Mouse (Mus musculus) heart, embryonic 11.5 days (tissue): ENCODE data around the gene Vmn1r217. TPM values are rescaled to one million over a fixed set of nuclear protein-coding genes. Genes with fewer than 3 reads are reported as not detected.
"Not testable (repeated sequence)": the region's sequence is repeated elsewhere in the genome, so short reads cannot be mapped to it uniquely, and the experiment has no call there.

Experiments
- ATAC-seq: fragments of 200-750 bp; cut with Nextera tagmentation; replicated peaks from 2 replicates; pipeline ENCODE4 v1.8.0; 2017; ENCODE audit warnings: moderate library complexity; ENCODE audit not compliant: insufficient number of reproducible peaks, low FRiP score, low TSS enrichment
- H3K27ac ChIP-seq: fragments of 300-500 bp; sonication (generic); 2 replicates; pipeline ENCODE4 v1.5.1; 2014; ENCODE audit warnings: mild to moderate bottlenecking, low read depth, low read length
- H3K27me3 ChIP-seq: fragments of 300-500 bp; sonication (generic); 2 replicates; pipeline ENCODE4 v1.6.1; 2014; ENCODE audit warnings: mild to moderate bottlenecking, low read length, mixed read lengths; ENCODE audit not compliant: control insufficient read depth, insufficient read depth
- H3K36me3 ChIP-seq: fragments of 300-500 bp; sonication (generic); 2 replicates; pipeline ENCODE4 v1.6.1; 2014; ENCODE audit warnings: mild to moderate bottlenecking, low read length, moderate library complexity, mixed read lengths; ENCODE audit not compliant: control insufficient read depth, insufficient read depth
- H3K4me1 ChIP-seq: fragments of 300-500 bp; sonication (generic); 2 replicates; pipeline ENCODE4 v1.6.1; 2014; ENCODE audit warnings: low read length; ENCODE audit not compliant: control insufficient read depth, insufficient read depth
- H3K4me2 ChIP-seq: fragments of 300-500 bp; sonication (generic); 2 replicates; pipeline ENCODE4 v1.6.1; 2014; ENCODE audit warnings: mild to moderate bottlenecking, moderate library complexity
- H3K4me3 ChIP-seq: fragments of 300-500 bp; sonication (generic); 2 replicates; pipeline ENCODE4 v1.5.1; 2014; ENCODE audit warnings: low read depth, low read length
- H3K9ac ChIP-seq: fragments of 300-500 bp; sonication (generic); 2 replicates; pipeline ENCODE4 v1.6.1; 2014; ENCODE audit warnings: mild to moderate bottlenecking, low read depth, low read length, moderate library complexity
- H3K9me3 ChIP-seq: fragments of 300-500 bp; sonication (generic); replicated peaks from 2 replicates; pipeline ENCODE4 v1.6.1; 2016; ENCODE audit warnings: low read length; ENCODE audit not compliant: control insufficient read depth
- WGBS: fragments of 180-500 bp; shearing (Covaris S2); extraction: QIAGEN DNeasy Blood & Tissue Kit; methylation state at CpG from one replicate; pipeline ENCODE4 v1.1.7; 2014; ENCODE audit not compliant: insufficient replicate concordance; 5-methylcytosine and 5-hydroxymethylcytosine counted together
- polyA plus RNA-seq: library from polyadenylated mRNA; unstranded; fragments of >200 nt; fragmentation: Nextera tagmentation; extraction: Ambion mirVana; gene quantifications from 2 replicates; pipeline ENCODE4 v1.2.1, GENCODE M21; 2014

The Vmn1r217 gene
- not detected in 2 replicates for polyA plus RNA-seq

DNA sequence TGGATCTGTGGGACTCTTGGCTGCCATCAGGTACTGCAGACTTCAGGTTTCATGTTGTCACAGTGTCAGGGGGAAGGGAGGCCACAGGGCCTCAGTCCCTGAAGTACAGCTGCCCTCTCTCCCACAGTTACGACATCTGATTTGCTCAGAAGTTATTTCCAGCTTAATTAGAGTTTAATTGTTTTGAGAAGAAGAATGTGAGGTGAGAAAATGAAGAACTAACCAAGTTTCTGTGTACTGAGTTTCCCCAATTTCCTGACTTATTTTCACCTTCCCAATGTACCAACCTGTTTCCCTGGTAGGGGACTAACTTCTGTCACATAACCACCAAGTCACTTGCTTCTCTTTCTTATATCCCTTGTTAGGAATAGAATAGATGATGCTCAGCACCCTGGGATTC, at the start of gene Vmn1r217:
Gene Vmn1r217, minus strand, starts transcription at position 101 of the 400 bp plus-strand sequence.
- not testable (repeated sequence) for H3K36me3 ChIP-seq, H3K9me3 ChIP-seq, H3K4me2 ChIP-seq, H3K27me3 ChIP-seq, ATAC-seq, H3K9ac ChIP-seq, H3K4me1 ChIP-seq, H3K27ac ChIP-seq, H3K4me3 ChIP-seq
- 59% methylated on average over 1 of the region's 1 CpGs for WGBS

DNA sequence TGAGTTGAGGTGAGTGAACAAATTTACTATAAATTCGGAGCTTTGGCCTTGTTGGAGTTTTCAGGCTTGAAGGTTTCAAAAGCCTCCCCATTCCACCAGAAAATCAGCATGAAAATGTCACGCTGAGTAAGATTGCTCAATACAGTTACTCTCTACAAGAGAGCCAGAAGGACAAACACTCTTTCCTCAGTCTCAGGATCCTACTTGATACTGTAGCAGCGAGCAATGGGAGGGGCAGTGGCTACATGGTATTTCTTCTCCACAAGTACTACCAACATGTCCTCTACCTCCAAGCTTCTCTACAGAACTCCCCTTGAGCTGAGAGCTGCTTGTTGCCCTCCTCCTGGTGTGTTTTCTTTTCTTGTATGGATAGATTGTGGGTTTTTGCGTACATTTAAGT, 48.4 kb upstream of the Vmn1r217 start:
- 80% methylated on average over 4 of the region's 4 CpGs for WGBS
- H3K9me3 ChIP-seq, H3K4me3 ChIP-seq, H3K27ac ChIP-seq, H3K27me3 ChIP-seq, H3K9ac ChIP-seq, H3K4me1 ChIP-seq, ATAC-seq, H3K4me2 ChIP-seq, H3K36me3 ChIP-seq: not testable (repeated sequence)

DNA sequence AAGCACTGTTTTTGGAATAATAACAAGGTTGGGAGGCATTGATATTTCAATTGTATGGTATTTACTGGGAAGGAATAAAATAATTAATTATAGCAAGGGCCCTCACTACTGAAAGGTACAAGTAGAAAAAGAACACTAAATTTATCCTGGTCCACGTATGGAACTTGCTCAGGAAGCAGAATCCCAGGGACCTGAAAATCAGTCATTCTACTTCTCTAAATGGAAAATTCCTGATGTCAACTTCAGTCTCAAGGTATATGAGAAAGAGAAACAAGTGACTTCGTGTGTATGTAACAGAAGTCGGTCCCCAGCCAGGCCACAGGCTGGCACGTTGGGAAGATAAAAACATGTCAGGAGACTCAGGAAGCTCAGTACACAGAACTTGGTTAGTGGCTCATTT, 41.0 kb upstream of the Vmn1r217 start, which contains the start of gene Vmn1r219:
Gene Vmn1r219, plus strand, starts transcription at position 301 of the 400 bp plus-strand sequence.
- Histone ChIP-seq H3K9me3 (no peaks in the 10 kb centered on the region), H3K4me3 (no peak within 1 kb of the TSS), H3K27ac (no peak within 1 kb of the TSS), H3K36me3 (no peaks in the 10 kb centered on the region), H3K9ac (no peak within 1 kb of the TSS), H3K27me3 (no peaks in the 10 kb centered on the region), H3K4me2 (no peak within 1 kb of the TSS), H3K4me1 (no peaks in the 10 kb centered on the region)
- WGBS, result 62% methylated on average over 4 of the region's 4 CpGs
- ATAC-seq, result no peak

DNA sequence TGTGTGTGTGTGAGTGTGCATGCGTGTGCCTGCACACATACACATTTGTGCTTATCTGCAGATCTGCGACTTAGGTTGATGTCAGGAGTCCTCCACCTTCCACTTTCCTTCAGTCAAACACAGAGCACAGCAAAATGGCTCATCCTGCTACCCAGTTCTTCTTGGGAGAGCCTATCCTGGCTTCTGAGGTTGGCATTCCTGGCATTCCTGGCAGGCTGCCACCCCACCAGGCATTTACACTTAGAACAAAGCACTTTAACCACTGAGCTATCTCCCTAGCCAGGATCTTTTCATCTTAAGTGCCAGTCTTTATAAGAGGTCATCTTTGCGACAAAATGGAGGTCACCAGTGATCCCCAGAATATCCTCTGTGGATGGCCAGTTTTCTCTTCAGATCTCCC, 39.8 kb upstream of the Vmn1r217 start:
- Histone ChIP-seq H3K27me3 (no peaks in the 10 kb centered on the region), H3K4me3 (no peak overlapping the region), H3K9ac (no peak overlapping the region), H3K9me3 (no peaks in the 10 kb centered on the region), H3K4me2 (no peak overlapping the region), H3K36me3 (no peaks in the 10 kb centered on the region), H3K27ac (no peak overlapping the region), H3K4me1 (no peaks in the 10 kb centered on the region)
- WGBS, result 53% methylated on average over 3 of the region's 3 CpGs
- ATAC-seq, result no peak; the same call in 1 of the 2 replicates

DNA sequence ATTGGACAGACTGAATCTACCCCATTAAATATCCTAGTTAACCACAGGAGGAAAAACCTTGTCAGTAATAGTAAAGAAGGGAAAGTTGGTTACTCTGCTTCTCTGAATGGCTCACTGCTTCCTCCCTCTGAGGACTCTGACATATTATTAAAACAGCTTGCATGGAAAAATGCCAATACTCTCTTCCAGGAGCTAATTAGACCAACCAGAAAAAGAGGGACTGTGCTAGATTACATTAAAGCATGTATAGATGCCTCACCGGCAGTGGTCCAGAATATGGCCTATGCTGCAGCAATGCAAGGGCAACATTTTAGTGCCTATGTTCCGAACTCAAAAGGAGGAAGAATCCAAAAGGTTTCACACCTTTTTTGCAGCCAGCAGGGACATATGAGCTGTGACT, 20.9 kb upstream of the Vmn1r217 start:
- Histone ChIP-seq H3K4me1 (no peaks in the 10 kb centered on the region), H3K36me3 (no peaks in the 10 kb centered on the region), H3K9ac (no peak overlapping the region), H3K4me2 (no peak overlapping the region), H3K9me3 (no peaks in the 10 kb centered on the region), H3K4me3 (no peak overlapping the region), H3K27me3 (no peaks in the 10 kb centered on the region), H3K27ac (no peak overlapping the region)
- 81% methylated on average over 2 of the region's 2 CpGs for WGBS
- no peak for ATAC-seq

DNA sequence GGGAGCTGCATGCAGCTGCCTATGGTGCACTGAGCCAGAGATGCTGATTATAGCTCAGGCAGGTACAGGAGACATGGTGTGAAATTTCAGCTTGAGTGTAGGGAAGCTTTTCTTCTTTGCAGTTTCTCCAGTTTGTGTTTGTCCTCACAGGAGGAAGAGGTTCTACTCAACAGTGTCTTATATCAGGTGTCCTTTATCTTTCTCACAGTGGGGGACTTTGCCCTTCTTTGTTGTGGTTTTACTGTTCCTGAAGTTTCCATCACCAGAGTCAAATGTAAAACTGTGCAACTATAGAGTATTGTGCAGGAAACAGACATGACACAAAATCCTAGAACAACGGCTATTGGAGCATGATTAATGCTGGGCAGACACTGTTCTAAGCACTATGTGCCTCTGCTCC, 15.5 kb upstream of the Vmn1r217 start:
- 65% methylated on average over 1 of the region's 1 CpGs for WGBS
- no peak overlapping the region for H3K4me3 ChIP-seq

DNA sequence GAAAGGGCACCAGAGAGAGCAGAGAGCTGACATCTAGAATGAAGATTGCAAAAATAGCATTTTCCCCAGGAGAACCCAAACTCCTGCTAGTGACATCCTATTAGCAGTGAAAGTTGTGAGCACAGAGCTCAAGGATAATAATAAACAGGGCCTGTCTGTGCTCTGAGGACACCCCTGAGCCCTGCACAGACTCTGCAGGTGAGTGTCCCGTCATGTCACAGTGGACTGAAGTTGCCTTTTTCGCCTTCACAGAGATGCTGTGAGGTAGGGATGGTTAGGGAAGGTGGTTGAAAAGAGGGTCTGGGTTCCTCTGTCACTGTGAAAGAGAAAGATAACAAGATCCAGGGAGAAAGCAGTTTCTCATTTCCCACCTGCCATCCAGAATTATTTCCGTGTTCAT, 15.1 kb upstream of the Vmn1r217 start, which contains the start of gene Vmn1r218:
Gene Vmn1r218, plus strand, starts transcription at position 57 of the 400 bp plus-strand sequence.
- no peak for ATAC-seq
- Histone ChIP-seq H3K4me1 (no peaks in the 10 kb centered on the region), H3K4me2 (no peak within 1 kb of the TSS), H3K9me3 (no peaks in the 10 kb centered on the region), H3K4me3 (no peak within 1 kb of the TSS), H3K9ac (no peak within 1 kb of the TSS), H3K36me3 (no peaks in the 10 kb centered on the region), H3K27me3 (no peaks in the 10 kb centered on the region), H3K27ac (no peak within 1 kb of the TSS)
- WGBS, result 74% methylated on average over 3 of the region's 3 CpGs

More for the DNA sequence above, 15.5 kb upstream of the Vmn1r217 start:
- Histone ChIP-seq H3K9ac (no peak overlapping the region), H3K36me3 (no peaks in the 10 kb centered on the region), H3K9me3 (no peaks in the 10 kb centered on the region), H3K4me2 (no peak overlapping the region), H3K4me1 (no peaks in the 10 kb centered on the region), H3K27me3 (no peaks in the 10 kb centered on the region), H3K27ac (no peak overlapping the region)
- ATAC-seq, result no peak

DNA sequence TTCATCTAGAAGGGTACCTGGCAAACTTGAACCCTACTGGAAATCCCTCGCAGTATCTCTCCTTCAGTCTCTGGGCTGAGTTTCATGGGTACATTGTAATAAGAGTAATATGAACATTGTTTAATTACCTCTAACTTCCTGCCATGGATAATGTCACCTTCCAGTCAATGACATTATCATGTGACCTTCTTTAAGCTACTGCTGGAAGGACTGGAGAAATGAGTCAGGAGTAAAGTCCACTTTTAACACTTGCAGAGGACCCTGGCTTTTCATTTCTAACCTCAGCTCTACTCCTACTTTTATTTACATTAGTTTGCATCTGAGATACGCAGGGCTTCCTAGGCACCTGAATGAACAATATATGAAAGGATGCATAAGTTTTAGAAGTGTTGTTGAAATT, 2.6 kb upstream of the Vmn1r217 start:
- Histone ChIP-seq H3K4me3 (no peak overlapping the region), H3K9me3 (no peaks in the 10 kb centered on the region), H3K9ac (no peak overlapping the region), H3K36me3 (no peaks in the 10 kb centered on the region), H3K27ac (no peak overlapping the region), H3K27me3 (no peaks in the 10 kb centered on the region), H3K4me1 (no peaks in the 10 kb centered on the region), H3K4me2 (no peak overlapping the region)
- no peak for ATAC-seq
- 82% methylated on average over 2 of the region's 2 CpGs for WGBS

DNA sequence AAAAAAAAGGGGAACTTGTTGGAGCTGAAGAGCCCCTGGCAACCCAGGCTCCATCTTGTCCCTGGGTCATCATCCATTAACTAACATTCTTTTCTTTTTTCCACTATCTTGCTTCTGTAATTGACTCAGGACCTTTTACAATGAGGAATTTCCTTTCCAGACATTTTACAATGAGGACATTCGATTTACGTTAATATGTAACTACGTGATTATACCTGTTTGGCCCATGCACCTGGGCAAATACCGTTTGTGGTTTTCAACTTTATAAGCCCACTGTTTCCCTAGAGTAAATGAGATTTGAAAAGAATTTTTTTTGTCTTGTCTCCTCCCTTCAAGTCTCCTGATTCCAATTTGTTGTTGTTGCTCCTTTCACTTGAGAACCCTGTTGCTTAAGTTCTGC, 23.6 kb downstream of the Vmn1r217 start:
- H3K4me1 ChIP-seq, result no peaks in the 10 kb centered on the region
- H3K27ac ChIP-seq, result no peak overlapping the region
- ATAC-seq, result no peak
- no peaks in the 10 kb centered on the region for H3K27me3 ChIP-seq
- H3K36me3 ChIP-seq, result no peaks in the 10 kb centered on the region
- H3K9me3 ChIP-seq, result no peaks in the 10 kb centered on the region
- H3K4me2 ChIP-seq, result no peak overlapping the region
- H3K9ac ChIP-seq, result no peak overlapping the region
- no peak overlapping the region for H3K4me3 ChIP-seq
- 83% methylated on average over 4 of the region's 4 CpGs for WGBS
